Mouse (Mus musculus): ENCODE data around the gene Plxdc2.

DNA sequence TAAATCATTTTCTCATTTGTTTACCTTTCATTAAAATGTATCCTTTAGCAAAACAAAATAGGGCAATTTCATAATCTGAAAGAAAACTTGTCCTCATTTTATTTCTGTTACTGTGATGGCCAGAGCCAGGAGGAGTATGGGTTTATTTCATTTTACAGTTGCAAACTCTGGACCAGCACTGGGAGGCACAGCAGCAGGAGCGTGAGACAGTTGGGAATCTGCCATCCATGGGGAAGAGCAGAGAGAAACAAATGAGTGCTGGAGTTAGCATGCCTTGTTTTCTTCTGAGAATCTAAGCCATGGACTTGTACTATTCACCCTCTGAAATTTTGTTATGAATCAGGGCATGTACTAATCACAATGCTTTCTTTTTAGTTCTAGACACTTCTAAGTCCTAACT lies 328.4 kb downstream of the Plxdc2 start:
- TF ChIP-seq POLR2A (IDR thresholded peaks at IDR 0.05; ENCODE audit: borderline replicate concordance, control insufficient read depth, low read depth, low read length) (no peak), CTCF (IDR thresholded peaks at IDR 0.05; ENCODE audit: control insufficient read depth, insufficient read depth, low read length) (no peak)
